Mouse (Mus musculus): Measurements from ENCODE around the gene Col4a2.
"Not testable (repeated sequence)": the region's sequence is repeated elsewhere in the genome, so short reads cannot be mapped to it uniquely, and the experiment has no call there.

The Col4a2 gene

DNA sequence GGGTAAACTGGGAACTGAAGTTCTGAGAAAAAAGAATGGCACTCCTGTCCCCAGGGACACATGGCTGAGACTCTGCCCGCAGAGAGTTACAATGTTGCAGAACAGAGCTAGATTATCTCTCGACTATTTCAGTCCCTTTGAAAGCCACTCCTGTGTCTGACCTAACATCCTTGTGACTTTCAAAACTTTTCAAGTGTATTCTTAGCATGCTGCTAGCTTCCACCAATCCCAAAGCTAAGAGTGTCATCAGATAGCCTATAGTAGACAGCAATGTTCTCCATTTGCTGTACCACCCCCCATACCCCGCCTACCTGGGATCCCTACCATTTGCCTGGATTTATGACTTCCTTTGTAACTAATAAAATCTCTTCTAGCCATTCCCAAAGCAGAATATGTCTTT lies 169.9 kb downstream of the Col4a2 start:
- DNase-seq (ENCODE audit: low spot score in 2 of 2): no peak

DNA sequence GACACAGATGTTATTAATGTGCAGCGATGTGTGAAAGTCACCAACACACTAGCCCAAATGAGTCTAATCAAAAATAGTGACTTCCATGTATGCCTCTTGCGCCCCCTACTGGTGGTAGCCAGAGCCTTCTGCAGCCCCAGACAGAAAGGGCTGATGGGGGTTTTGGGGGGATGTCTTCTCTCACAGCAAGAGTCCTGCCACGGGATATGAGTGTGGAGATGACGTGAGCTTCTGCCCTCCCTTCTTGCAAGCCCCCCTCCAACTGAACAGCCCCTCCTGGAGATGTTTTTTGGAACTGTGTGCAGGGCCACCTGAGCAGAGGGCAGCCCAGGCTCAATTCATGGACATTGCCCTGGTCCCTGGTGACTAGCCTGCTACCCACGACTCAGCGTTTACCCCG lies 173.5 kb downstream of the Col4a2 start:
- DNase-seq (ENCODE audit: low spot score in 2 of 2): peak in 1 of 2 experiments; percentile 59

DNA sequence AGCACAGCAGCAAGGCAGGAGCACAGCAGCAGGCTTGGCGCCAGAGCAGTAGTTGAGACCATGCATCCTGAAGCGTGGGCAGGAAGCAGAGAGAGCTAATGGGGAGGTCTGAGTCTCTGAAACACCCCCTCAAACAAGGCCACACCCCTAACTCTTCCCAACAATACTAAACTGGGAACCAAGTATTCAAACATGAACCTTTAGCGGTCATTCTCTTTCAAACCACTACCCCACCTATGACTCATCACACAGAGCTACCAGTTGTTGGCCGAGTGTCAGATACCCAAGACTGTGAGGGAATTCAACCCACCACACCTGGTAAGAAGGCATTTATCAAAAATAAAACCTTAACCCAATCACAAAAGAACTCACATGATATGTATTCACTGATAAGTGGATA lies 174.6 kb downstream of the Col4a2 start:
- no peak for DNase-seq (ENCODE audit: low spot score in 2 of 2)

- DNase-seq (ENCODE audit: low spot score in 2 of 2): not testable (repeated sequence)
These were observed 179.7 kb downstream of the Col4a2 start for GRCm38 (mm10) chr8:11492340-11492739.

GRCm38 (mm10) chr8:11497017-11497990 lies 184.7 kb downstream of the Col4a2 start, which contains the start of gene Naxd:
Gene Naxd, plus strand, starts transcription at chr8:11497506.
- peak; percentile 84 to 88 for DNase-seq (ENCODE audit: low spot score in 2 of 2)

DNA sequence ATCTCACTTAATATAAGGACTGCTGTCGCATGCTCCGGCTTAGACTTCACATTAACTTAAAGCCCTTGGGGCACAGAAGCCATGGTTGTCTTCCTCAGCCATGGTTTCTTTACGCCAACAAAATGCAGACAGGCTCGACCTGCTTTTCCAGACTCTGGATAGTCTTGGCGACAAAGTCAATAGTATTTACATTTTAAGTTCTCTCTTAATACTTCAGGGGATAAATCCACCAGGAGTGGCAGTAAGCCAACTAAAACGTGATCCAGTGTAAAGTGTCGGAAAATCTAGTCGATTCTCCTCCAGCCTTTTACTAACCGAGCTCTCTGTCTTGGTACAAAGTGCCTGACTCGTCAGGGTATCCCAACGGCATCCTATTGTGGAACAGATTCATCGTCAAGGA lies 185.7 kb downstream of the Col4a2 start:
- no peak for DNase-seq (ENCODE audit: low spot score in 2 of 2)

Measured in frontal cortex, postnatal 10 days (tissue).